Mouse (Mus musculus) inflammation-experienced regulatory T-cells, adult 6 months (primary cell): ENCODE results near the gene Lyg1. TPM values are rescaled to one million over a fixed set of nuclear protein-coding genes. Genes with fewer than 3 reads are reported as not detected.

Source experiments
- ATAC-seq: one replicate; pipeline ENCODE4 v1.8.0; 2017
- polyA plus RNA-seq, 3 experiments: library from polyadenylated mRNA; unstranded; fragments of 100-300 nt; shearing (Covaris generic); gene quantifications; one replicate each; pipeline ENCODE4 v1.2.1; 2017

The Lyg1 gene
- polyA plus RNA-seq, 3 experiments from 2014 or later, result not detected

- ATAC-seq, result no peak
These were observed 8.7 kb downstream of the Lyg1 start for GRCm38 (mm10) chr1:37948906-37949305.

DNA sequence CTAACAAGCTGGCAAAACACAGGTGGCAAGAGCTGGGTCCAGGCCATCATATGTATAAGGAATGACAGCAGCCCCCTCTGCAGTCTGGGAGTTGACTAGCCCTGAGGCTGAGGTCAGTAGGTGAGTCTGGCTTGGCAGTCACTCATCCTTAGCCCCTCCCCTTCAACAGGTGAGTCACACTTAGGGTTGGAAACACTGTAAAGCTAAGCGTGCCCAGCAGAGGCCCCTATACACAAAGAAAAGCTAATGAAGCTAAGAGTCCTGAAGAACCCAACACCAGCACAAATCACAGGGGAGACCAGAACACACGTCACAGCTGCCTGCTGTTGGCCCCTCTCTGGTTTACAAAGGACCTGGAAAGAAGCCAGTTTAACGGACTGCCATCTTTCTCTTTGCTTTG, 25.8 kb downstream of the Lyg1 start:
- no peak for ATAC-seq

- ATAC-seq, result no peak
These were observed 31.6 kb downstream of the Lyg1 start for GRCm38 (mm10) chr1:37925971-37926370.

DNA sequence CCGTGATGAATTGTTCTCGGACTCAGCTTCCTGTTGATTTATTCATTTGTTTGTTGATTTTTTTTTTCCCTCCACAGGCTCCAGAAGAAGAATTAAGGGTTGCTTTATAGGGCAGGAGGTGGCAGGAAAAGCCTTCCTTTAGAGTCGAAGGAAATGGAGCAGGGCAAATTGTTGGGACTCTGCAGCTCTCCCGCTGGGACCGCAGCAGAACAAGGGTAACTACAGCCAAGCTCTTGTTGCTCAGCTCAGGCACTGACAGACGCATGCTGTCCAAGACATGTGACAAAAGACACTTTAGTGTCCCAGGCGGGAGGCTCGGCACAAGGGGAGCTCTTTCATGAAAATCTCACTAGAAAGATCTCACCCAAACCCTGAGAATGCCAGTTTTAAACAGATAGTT, 35.0 kb downstream of the Lyg1 start:
- ATAC-seq, result no peak

DNA sequence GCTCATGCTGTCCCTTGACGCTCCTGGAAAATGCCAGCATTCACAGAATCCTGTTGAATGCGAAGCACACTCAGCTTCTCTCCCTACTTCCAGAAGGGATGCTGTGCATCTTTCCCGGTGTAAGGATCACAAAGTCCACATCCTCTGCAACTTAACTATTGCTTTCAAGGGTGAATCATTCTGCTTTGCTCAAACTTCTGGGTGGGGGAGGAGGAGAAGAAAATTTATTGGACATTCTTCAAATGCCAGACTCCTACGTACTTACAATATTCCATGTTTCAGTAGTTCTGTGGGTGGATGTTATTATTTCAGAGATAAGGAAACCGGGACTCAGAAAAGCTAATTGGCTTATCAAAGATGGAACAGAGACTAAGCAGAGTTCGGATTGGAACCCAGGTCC, 39.5 kb downstream of the Lyg1 start:
- ATAC-seq, result no peak

- ATAC-seq, result no peak
These were observed 39.9 kb downstream of the Lyg1 start for GRCm38 (mm10) chr1:37917666-37918065.

GRCm38 (mm10) chr1:37916393-37916792, 41.2 kb downstream of the Lyg1 start, which contains the start of gene Lyg2:
Gene Lyg2, minus strand, starts transcription at chr1:37916493.
- no peak for ATAC-seq

- ATAC-seq, result no peak
These were observed 44.8 kb downstream of the Lyg1 start for GRCm38 (mm10) chr1:37912751-37913150.

- ATAC-seq, result no peak
These were observed 54.4 kb downstream of the Lyg1 start for GRCm38 (mm10) chr1:37903178-37903577.

GRCm38 (mm10) chr1:37900288-37900687, 57.3 kb downstream of the Lyg1 start:
- ATAC-seq, result no peak

DNA sequence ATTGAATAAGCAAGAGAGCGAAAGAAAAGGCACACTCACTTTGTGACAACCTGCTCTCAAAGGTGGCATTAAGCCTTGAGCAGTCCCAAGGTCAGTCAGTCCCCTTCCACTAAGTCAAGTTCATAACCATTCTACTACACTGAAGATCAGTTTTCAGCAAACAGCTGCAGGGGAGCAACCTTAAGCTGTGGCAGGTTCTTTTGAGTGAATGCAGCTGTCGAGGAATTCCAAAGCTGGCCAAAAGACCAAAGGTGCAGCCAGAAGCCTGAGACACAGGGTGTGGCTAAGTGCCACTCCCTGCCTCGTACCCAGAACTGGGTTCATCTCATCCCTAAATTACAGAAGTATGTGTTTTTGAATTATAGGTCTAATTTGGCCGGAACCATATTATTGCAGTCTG, 57.7 kb downstream of the Lyg1 start:
- no peak for ATAC-seq

Other genes with a start within 250 kb of the Lyg1 start
- 1 to 10 TPM in 1 of 3 experiments, under 1 TPM in 2; 0.51 to 1.1 (median 0.70) TPM for gene 2010300C02Rik, start 237.7 kb downstream of the Lyg1 start, polyA plus RNA-seq
- 1 to 10 TPM; 1.2 to 1.9 (median 1.8) TPM for gene Tsga10, start 91.3 kb downstream of the Lyg1 start, polyA plus RNA-seq
- gene Lipt1, start 86.0 kb downstream of the Lyg1 start, polyA plus RNA-seq, result 1 to 10 TPM; 3.7 to 7.4 (median 7.2) TPM
- 100 to 1,000 TPM in 2 of 3 experiments, 10 to 100 TPM in 1; 95.5 to 109 (median 105) TPM for gene Mitd1, start 67.3 kb downstream of the Lyg1 start, polyA plus RNA-seq
- 100 to 1,000 TPM; 191 to 281 (median 223) TPM for gene Mrpl30, start 67.3 kb downstream of the Lyg1 start, polyA plus RNA-seq
- gene Lyg2, start 41.3 kb downstream of the Lyg1 start, polyA plus RNA-seq, result not detected
- 100 to 1,000 TPM; 148 to 170 (median 151) TPM for gene Txndc9, start 40.1 kb upstream of the Lyg1 start, polyA plus RNA-seq
- 10 to 100 TPM; 29.5 to 34.6 (median 31.9) TPM for gene Eif5b, start 40.3 kb upstream of the Lyg1 start, polyA plus RNA-seq
- 10 to 100 TPM in 2 of 3 experiments, 1 to 10 TPM in 1; 7.1 to 13.5 (median 13.0) TPM for gene Rev1, start 172.0 kb upstream of the Lyg1 start, polyA plus RNA-seq